In the genomic region with DNA sequence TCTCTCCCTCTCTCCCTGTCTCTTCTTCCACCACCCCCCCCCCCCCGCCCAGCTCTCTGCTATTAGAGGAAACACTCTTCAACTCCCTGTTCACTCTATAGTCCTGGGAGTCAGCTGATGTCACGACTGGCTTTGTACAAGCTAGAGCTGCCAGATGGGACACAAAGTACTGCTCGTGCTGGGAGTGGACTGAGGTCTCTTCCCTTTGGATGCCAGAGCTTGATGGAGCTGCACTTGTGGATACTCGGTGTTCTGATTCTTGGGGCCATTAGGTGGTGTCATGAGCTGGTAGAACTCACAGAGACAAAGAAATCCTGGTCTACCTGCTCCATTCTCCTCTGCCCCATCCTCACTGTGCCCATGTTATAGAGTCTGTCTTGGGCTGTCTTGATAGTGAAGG, we compare ENCODE assay signal across 8 mouse cellular contexts.
DNase-seq lines count a peak whose midpoint lies in the region.

No protein-coding gene starts in this region.

- no peaks in the 10 kb centered on the region for H3K36me3 ChIP-seq in limb, embryonic 10.5 days

- no peaks in the 10 kb centered on the region for H3K9me3 ChIP-seq in limb, embryonic 10.5 days (replicated peaks)

- peak; percentile 13 for DNase-seq in kidney, postnatal 10 days
- DNase-seq in kidney, postnatal 4 days = no peak
- peak; percentile 60 to 73 for DNase-seq in cerebellum, adult 18-20 months
- peak; percentile 50 for DNase-seq in embryo, embryonic 10.5 days (ENCODE audit: low spot score)
- no peak for DNase-seq in limb, embryonic 10.5 days (ENCODE audit: low spot score)
- no peak for DNase-seq in right cerebral cortex, postnatal 10 days (ENCODE audit: low spot score in 2 of 2)
- DNase-seq in layer of hippocampus, postnatal 25 days (ENCODE audit: extremely low spot score in 1 of 2, low spot score in 1 of 2) = no peak
- DNase-seq in spleen, postnatal 10 days (ENCODE audit: low spot score in 2 of 2) = no peak

- H3K27ac ChIP-seq in limb, embryonic 10.5 days = peak overlapping the region; percentile 76

- no peaks in the 10 kb centered on the region for H3K27me3 ChIP-seq in limb, embryonic 10.5 days (ENCODE audit: low read depth, poor library complexity, severe bottlenecking)

- WGBS in limb, embryonic 10.5 days = 32% methylated on average over 3 of the region's 4 CpGs

- H3K4me1 ChIP-seq in limb, embryonic 10.5 days = peaks cover 69% of the 10 kb centered on the region

- no peak overlapping the region for H3K4me3 ChIP-seq in limb, embryonic 10.5 days

Comparison
In these comparisons a context has a peak if more than half of its experiments do, and no peak if none do; other contexts are left out.
1. DNase-seq: peak in kidney, postnatal 10 days (single experiment), cerebellum, adult 18-20 months (2 of 2) and embryo, embryonic 10.5 days (single experiment); none in kidney, postnatal 4 days (0 of 2), limb, embryonic 10.5 days (single experiment), right cerebral cortex, postnatal 10 days (0 of 2), layer of hippocampus, postnatal 25 days (0 of 2) and spleen, postnatal 10 days (0 of 2).